Mouse (Mus musculus) CH12.LX (cell line): Measurements from ENCODE around the gene Mkln1. TPM values are rescaled to one million over a fixed set of nuclear protein-coding genes. Genes with fewer than 3 reads are reported as not detected.

Source experiments
- DNase-seq: peaks from one replicate; pipeline ENCODE4 v3.0.0-alpha.2; 2013; ENCODE audit errors: extremely low read depth
- H3K27ac ChIP-seq: 2 replicates; pipeline ENCODE4 v1.5.1; 2012; ENCODE audit warnings: low read depth, mild to moderate bottlenecking, control low read depth, moderate library complexity; ENCODE audit not compliant: insufficient read depth
- H3K27me3 ChIP-seq: replicated peaks from 2 replicates; pipeline ENCODE3; 2012; ENCODE audit warnings: inconsistent platforms
- H3K36me3 ChIP-seq, 2 experiments: replicated peaks in 1 of 2; 2 replicates each; pipeline versions ENCODE3 to v1.6.1; 2012; ENCODE audit warnings: inconsistent platforms in 1 of 2, low read length in 1 of 2, mild to moderate bottlenecking in 1 of 2, mixed read lengths in 1 of 2, moderate library complexity in 1 of 2; ENCODE audit not compliant: control insufficient read depth in 1 of 2, insufficient read depth in 1 of 2
- H3K4me1 ChIP-seq, 2 experiments: 2 replicates each; pipeline ENCODE4 v1.6.1; 2012; ENCODE audit warnings: inconsistent platforms in 1 of 2, moderate library complexity in 1 of 2; ENCODE audit not compliant: insufficient read depth in 2 of 2, control insufficient read depth in 1 of 2
- H3K4me2 ChIP-seq: 2 replicates; pipeline ENCODE4 v1.6.1; 2012; ENCODE audit warnings: low read depth, mild to moderate bottlenecking, control low read depth; ENCODE audit not compliant: poor library complexity, insufficient read depth, severe bottlenecking
- H3K4me3 ChIP-seq, 3 experiments: fragments of 150-350 bp in 1 of 3; sonication (generic) in 1 of 3; replicated peaks in 1 of 3; 2 replicates each; pipeline versions ENCODE3 to v1.5.1; 2011 to 2012; ENCODE audit warnings: low read depth in 2 of 3, low read length in 2 of 3, mild to moderate bottlenecking in 2 of 3, moderate library complexity in 2 of 3, control low read depth in 1 of 3, improper control_type of control experiment in 1 of 3, inconsistent platforms in 1 of 3, mixed read lengths in 1 of 3; ENCODE audit not compliant: poor library complexity in 1 of 3
- H3K79me2 ChIP-seq: replicated peaks from 2 replicates; pipeline ENCODE4 v1.6.1; 2012; ENCODE audit warnings: mild to moderate bottlenecking, moderate library complexity; ENCODE audit not compliant: control insufficient read depth, poor library complexity, insufficient read depth, severe bottlenecking; ENCODE audit errors: extremely low read depth
- H3K9ac ChIP-seq: 2 replicates; pipeline ENCODE4 v1.6.1; 2012; ENCODE audit warnings: low read depth, mild to moderate bottlenecking, control low read depth, moderate library complexity; ENCODE audit not compliant: insufficient read depth
- H3K9me3 ChIP-seq: replicated peaks from 2 replicates; pipeline ENCODE3; 2012; ENCODE audit warnings: low read length, inconsistent platforms, mixed read lengths
- BHLHE40 ChIP-seq: IDR thresholded peaks from 2 replicates; pipeline ENCODE4 v1.6.1; 2011; ENCODE audit warnings: mild to moderate bottlenecking, low read depth, low read length, improper control_type of control experiment
- CHD1 ChIP-seq: IDR thresholded peaks from 2 replicates; pipeline ENCODE4 v1.6.1; 2012; ENCODE audit warnings: low read depth, low read length, improper control_type of control experiment, inconsistent platforms
- CTCF ChIP-seq, 2 experiments: IDR thresholded peaks in 1 of 2; conservative IDR thresholded peaks in 1 of 2; 2 replicates each; pipeline ENCODE4 v1.5.1; 2011 to 2012; ENCODE audit warnings: low read depth in 2 of 2, low read length in 2 of 2, improper control_type of control experiment in 1 of 2, inconsistent platforms in 1 of 2, mild to moderate bottlenecking in 1 of 2, moderate library complexity in 1 of 2
- ELF1 ChIP-seq: IDR thresholded peaks from 2 replicates; pipeline ENCODE4 v1.6.1; 2014; ENCODE audit warnings: low read depth, mild to moderate bottlenecking, inconsistent platforms, low read length, improper control_type of control experiment
- EP300 ChIP-seq: IDR thresholded peaks from 2 replicates; pipeline ENCODE4 v1.6.1; 2011; ENCODE audit warnings: low read length, improper control_type of control experiment
- GABPA ChIP-seq: IDR thresholded peaks from 2 replicates; pipeline ENCODE4 v1.6.1; 2012; ENCODE audit warnings: low read depth, low read length, improper control_type of control experiment, inconsistent platforms; ENCODE audit not compliant: insufficient replicate concordance
- HCFC1 ChIP-seq: IDR thresholded peaks from 2 replicates; pipeline ENCODE4 v1.6.1; 2012; ENCODE audit warnings: low read depth, mild to moderate bottlenecking, inconsistent platforms, low read length, improper control_type of control experiment
- JUN ChIP-seq: IDR thresholded peaks from 2 replicates; pipeline ENCODE4 v1.6.1; 2011; ENCODE audit warnings: low read depth, mild to moderate bottlenecking, low read length, improper control_type of control experiment, moderate library complexity; ENCODE audit not compliant: insufficient read depth
- MAFK ChIP-seq: IDR thresholded peaks from 2 replicates; pipeline ENCODE4 v1.6.1; 2011; ENCODE audit warnings: low read length, improper control_type of control experiment; ENCODE audit not compliant: insufficient replicate concordance
- MAZ ChIP-seq: IDR thresholded peaks from 2 replicates; pipeline ENCODE4 v1.6.1; 2012; ENCODE audit warnings: low read depth, mild to moderate bottlenecking, inconsistent platforms, low read length, improper control_type of control experiment, moderate library complexity
- MEF2A ChIP-seq: IDR thresholded peaks from 2 replicates; pipeline ENCODE4 v1.6.1; 2014; ENCODE audit warnings: low read depth, mild to moderate bottlenecking, inconsistent platforms, low read length, improper control_type of control experiment, borderline replicate concordance
- MYC ChIP-seq: IDR thresholded peaks from 2 replicates; pipeline ENCODE4 v1.6.1; 2011; ENCODE audit warnings: low read depth, mild to moderate bottlenecking, improper control_type of control experiment, low read length
- NELFE ChIP-seq: IDR thresholded peaks from 2 replicates; pipeline ENCODE4 v1.6.1; 2011; ENCODE audit warnings: low read depth, low read length, improper control_type of control experiment
- NRF1 ChIP-seq: IDR thresholded peaks from 2 replicates; pipeline ENCODE4 v1.6.1; 2014; ENCODE audit warnings: low read depth, mild to moderate bottlenecking, inconsistent platforms, low read length, improper control_type of control experiment, moderate library complexity
- PAX5 ChIP-seq: IDR thresholded peaks from 2 replicates; pipeline ENCODE4 v1.6.1; 2012; ENCODE audit warnings: low read length, inconsistent platforms, mixed read lengths
- POLR2A ChIP-seq: IDR thresholded peaks from 2 replicates; pipeline ENCODE4 v1.6.1; 2011; ENCODE audit warnings: low read depth, mild to moderate bottlenecking, improper control_type of control experiment, low read length
- POLR2AphosphoS2 ChIP-seq: IDR thresholded peaks from 2 replicates; pipeline ENCODE4 v1.6.1; 2011; ENCODE audit warnings: low read depth, low read length, improper control_type of control experiment
- SIN3A ChIP-seq: IDR thresholded peaks from 2 replicates; pipeline ENCODE4 v1.6.1; 2012; ENCODE audit warnings: low read length, improper control_type of control experiment, inconsistent platforms
- SMC3 ChIP-seq: IDR thresholded peaks from 2 replicates; pipeline ENCODE4 v1.6.1; 2011; ENCODE audit warnings: low read depth, low read length, improper control_type of control experiment
- TBP ChIP-seq: conservative IDR thresholded peaks from 2 replicates; pipeline ENCODE4 v1.6.1; 2011; ENCODE audit warnings: low read depth, low read length, improper control_type of control experiment
- TCF12 ChIP-seq: IDR thresholded peaks from 2 replicates; pipeline ENCODE4 v1.6.1; 2014; ENCODE audit warnings: low read depth, mild to moderate bottlenecking, inconsistent platforms, low read length, improper control_type of control experiment
- USF1 ChIP-seq: IDR thresholded peaks from 2 replicates; pipeline ENCODE4 v1.6.1; 2014; ENCODE audit warnings: low read depth, mild to moderate bottlenecking, inconsistent platforms, low read length, improper control_type of control experiment
- USF2 ChIP-seq: conservative IDR thresholded peaks from 2 replicates; pipeline ENCODE4 v1.6.1; 2011; ENCODE audit warnings: low read depth, low read length, improper control_type of control experiment
- ZKSCAN1 ChIP-seq: IDR thresholded peaks from 2 replicates; pipeline ENCODE4 v1.6.1; 2012; ENCODE audit warnings: low read depth, inconsistent platforms, low read length, improper control_type of control experiment, borderline replicate concordance
- ZMIZ1 ChIP-seq: IDR thresholded peaks from 2 replicates; pipeline ENCODE4 v1.6.1; 2012; ENCODE audit warnings: low read depth, mild to moderate bottlenecking, inconsistent platforms, low read length, improper control_type of control experiment
- ZNF384 ChIP-seq: IDR thresholded peaks from 2 replicates; pipeline ENCODE4 v1.6.1; 2012; ENCODE audit warnings: low read depth, low read length, improper control_type of control experiment, inconsistent platforms
- dilution Hi-C: fragments of 300-500 bp; cut with MboI; formaldehyde crosslinking; loops from 2 replicates; pipeline ENCODE4 v1.14.3; 2020; ENCODE audit warnings: low sequenced_read_pairs; ENCODE audit not compliant: extremely low pct_unique_long_range_greater_than_20kb, extremely low pct_ligation_motif_present
- in situ Hi-C: fragments of 300-500 bp; cut with MboI; formaldehyde crosslinking; loops from 3 replicates; pipeline ENCODE4 v1.14.3; 2019; ENCODE audit warnings: low sequenced_read_pairs, low pct_ligation_motif_present, low pct_unique_long_range_greater_than_20kb, mixed read lengths
- polyA plus RNA-seq: library from polyadenylated mRNA; unstranded; fragments of >175 nt; gene quantifications from 2 replicates; pipeline ENCODE4 v1.2.1, GENCODE M21; 2012; ENCODE audit warnings: low read depth; ENCODE audit not compliant: insufficient read length
- total RNA-seq, 2 experiments: library from RNA; depleted of rRNA; stranded (reverse); fragments of 300-350 nt in 1 of 2; fragments of >200 nt in 1 of 2; gene quantifications; 2 replicates each; pipeline ENCODE4 v1.2.3; 2012 to 2014

Mkln1 gene
- total and polyA plus RNA-seq, 3 experiments = 79.6 to 127 (median 115) TPM

- Histone ChIP-seq H3K27me3 (no peaks in the 10 kb centered on the region), H3K27ac (no peak overlapping the region), H3K79me2 (no peaks in the 10 kb centered on the region), H3K4me1 (peaks cover 0 to 44% of the 10 kb centered on the region in 2 experiments; a peak in 2 of 4 replicates), H3K4me2 (no peak overlapping the region), H3K4me3 (no peak overlapping the region), H3K36me3 (peaks cover 2 to 25% of the 10 kb centered on the region in 2 experiments), H3K9me3 (no peaks in the 10 kb centered on the region), H3K9ac (no peak overlapping the region)
- no peak for TF ChIP-seq NRF1
- no peak for TF ChIP-seq ZMIZ1
- TF ChIP-seq ZKSCAN1 = no peak
- TF ChIP-seq EP300 = no peak
- no peak for TF ChIP-seq CTCF (conservative IDR thresholded peaks at IDR 0.05 in 1 of 2, IDR thresholded peaks at IDR 0.05 in 1 of 2; ENCODE audit: low read depth in 2 of 2, low read length in 2 of 2)
- TF ChIP-seq SIN3A = no peak
- no peak for TF ChIP-seq TBP
- no peak for TF ChIP-seq MAZ
- no peak for TF ChIP-seq MEF2A
- TF ChIP-seq ELF1 = no peak
- TF ChIP-seq MAFK = no peak
- no peak for TF ChIP-seq GABPA
- no peak for TF ChIP-seq NELFE
- TF ChIP-seq JUN = no peak
- in situ Hi-C loops (no loop called here), dilution Hi-C loops (no loop called here)
- DNase-seq = no peak
Observed at GRCm38 (mm10) chr6:31517681-31518337, 119.3 kb downstream of the Mkln1 start.

- no peaks in the 10 kb centered on the region for H3K27me3 ChIP-seq
- no peak overlapping the region for H3K9ac ChIP-seq
- H3K4me1 ChIP-seq = peaks cover 0 to 44% of the 10 kb centered on the region in 2 experiments; a peak in 2 of 4 replicates
- no peak overlapping the region for H3K4me2 ChIP-seq
- TF ChIP-seq ZMIZ1 (no peak), POLR2A (no peak), TCF12 (no peak), POLR2AphosphoS2 (no peak), NELFE (no peak), MYC (no peak), SMC3 (no peak), BHLHE40 (no peak), HCFC1 (no peak), CTCF (conservative IDR thresholded peaks at IDR 0.05 in 1 of 2, IDR thresholded peaks at IDR 0.05 in 1 of 2; ENCODE audit: low read depth in 2 of 2, low read length in 2 of 2) (no peak), ZNF384 (no peak), USF2 (no peak), USF1 (no peak), PAX5 (no peak), CHD1 (no peak), TBP (no peak)
- no peaks in the 10 kb centered on the region for H3K79me2 ChIP-seq
- dilution Hi-C loops (no loop called here), in situ Hi-C loops (no loop called here)
- H3K4me3 ChIP-seq = no peak overlapping the region
- no peak overlapping the region for H3K27ac ChIP-seq
- no peaks in the 10 kb centered on the region for H3K9me3 ChIP-seq
- peaks cover 2 to 23% of the 10 kb centered on the region in 2 experiments for H3K36me3 ChIP-seq
- no peak for DNase-seq
Observed at GRCm38 (mm10) chr6:31518338-31518698, 119.8 kb downstream of the Mkln1 start.
